Mouse (Mus musculus): Measurements from ENCODE around the gene Ctu2. TPM values are rescaled to one million over a fixed set of nuclear protein-coding genes. Genes with fewer than 3 reads are reported as not detected.

Gene Ctu2
- polyA plus RNA-seq, 1 experiment, result 35.6 TPM

GRCm38 (mm10) chr8:122474951-122475560 lies 887 bp upstream of the Ctu2 start:
- peaks cover 23% of the 10 kb centered on the region for H3K36me3 ChIP-seq (ENCODE audit: control insufficient read depth, insufficient read depth)
- no peak for TF ChIP-seq MYOG (IDR thresholded peaks at IDR 0.05; ENCODE audit: control insufficient read depth, extremely low read depth, insufficient read length)
- TF ChIP-seq FOSL1 (IDR thresholded peaks at IDR 0.05; ENCODE audit: insufficient read depth, low read length, poor library complexity, severe bottlenecking), result no peak
- TF ChIP-seq MYOD1 (IDR thresholded peaks at IDR 0.05; ENCODE audit: control insufficient read depth, insufficient read length, low read depth), result no peak
- no peak for TF ChIP-seq MAX (IDR thresholded peaks at IDR 0.05)
- H3K27me3 ChIP-seq (ENCODE audit: control insufficient read depth, insufficient read depth, insufficient read length), result no peaks in the 10 kb centered on the region
- H3K79me3 ChIP-seq (ENCODE audit: low read depth), result peaks cover 9% of the 10 kb centered on the region
- H3ac ChIP-seq (ENCODE audit: control insufficient read depth, insufficient read length, low read depth), result peak overlapping the region; percentile 100
- peak overlapping the region; percentile 93 for H3K4me3 ChIP-seq (ENCODE audit: insufficient read depth, poor library complexity, severe bottlenecking)
- peaks cover 42% of the 10 kb centered on the region for H3K79me2 ChIP-seq (ENCODE audit: control insufficient read depth, insufficient read depth)

- H3K79me2 ChIP-seq (ENCODE audit: control insufficient read depth, insufficient read depth), result peaks cover 5% of the 10 kb centered on the region
- no peak overlapping the region for H3ac ChIP-seq (ENCODE audit: control insufficient read depth, insufficient read length, low read depth)
- no peak overlapping the region for H3K4me3 ChIP-seq (ENCODE audit: insufficient read depth, poor library complexity, severe bottlenecking)
- H3K36me3 ChIP-seq (ENCODE audit: control insufficient read depth, insufficient read depth), result peaks cover 76% of the 10 kb centered on the region
- no peaks in the 10 kb centered on the region for H3K79me3 ChIP-seq (ENCODE audit: low read depth)
- no peak for TF ChIP-seq FOSL1 (IDR thresholded peaks at IDR 0.05; ENCODE audit: insufficient read depth, low read length, poor library complexity, severe bottlenecking)
- no peak for TF ChIP-seq USF1 (IDR thresholded peaks at IDR 0.05; ENCODE audit: low read depth)
- H3K27me3 ChIP-seq (ENCODE audit: control insufficient read depth, insufficient read depth, insufficient read length), result no peaks in the 10 kb centered on the region
Observed at GRCm38 (mm10) chr8:122482448-122482847, 6.5 kb downstream of the Ctu2 start.

GRCm38 (mm10) chr8:122483877-122484276 lies 7.9 kb downstream of the Ctu2 start:
- Histone ChIP-seq H3K36me3 (ENCODE audit: control insufficient read depth, insufficient read depth) (peaks cover 80% of the 10 kb centered on the region), H3K27me3 (ENCODE audit: control insufficient read depth, insufficient read depth, insufficient read length) (no peaks in the 10 kb centered on the region), H3ac (ENCODE audit: control insufficient read depth, insufficient read length, low read depth) (no peak overlapping the region), H3K79me2 (ENCODE audit: control insufficient read depth, insufficient read depth) (no peaks in the 10 kb centered on the region), H3K79me3 (ENCODE audit: low read depth) (no peaks in the 10 kb centered on the region), H3K4me3 (ENCODE audit: insufficient read depth, poor library complexity, severe bottlenecking) (no peak overlapping the region)
- TF ChIP-seq CEBPB (IDR thresholded peaks at IDR 0.05; ENCODE audit: low read depth), result no peak
- no peak for TF ChIP-seq FOSL1 (IDR thresholded peaks at IDR 0.05; ENCODE audit: insufficient read depth, low read length, poor library complexity, severe bottlenecking)
- TF ChIP-seq MYOG (IDR thresholded peaks at IDR 0.05; ENCODE audit: control insufficient read depth, extremely low read depth, insufficient read length), result no peak
- TF ChIP-seq CTCF (IDR thresholded peaks at IDR 0.05; ENCODE audit: control insufficient read depth, insufficient read depth, insufficient read length), result no peak
- TF ChIP-seq MYOD1 (IDR thresholded peaks at IDR 0.05; ENCODE audit: control insufficient read depth, insufficient read length, low read depth), result no peak
- TF ChIP-seq USF1 (IDR thresholded peaks at IDR 0.05; ENCODE audit: low read depth), result no peak

- Histone ChIP-seq H3ac (ENCODE audit: control insufficient read depth, insufficient read length, low read depth) (no peak overlapping the region), H3K4me3 (ENCODE audit: insufficient read depth, poor library complexity, severe bottlenecking) (no peak overlapping the region), H3K79me2 (ENCODE audit: control insufficient read depth, insufficient read depth) (no peaks in the 10 kb centered on the region), H3K79me3 (ENCODE audit: low read depth) (no peaks in the 10 kb centered on the region), H3K27me3 (ENCODE audit: control insufficient read depth, insufficient read depth, insufficient read length) (no peaks in the 10 kb centered on the region), H3K36me3 (ENCODE audit: control insufficient read depth, insufficient read depth) (peaks cover 82% of the 10 kb centered on the region)
- TF ChIP-seq MAX (IDR thresholded peaks at IDR 0.05), result no peak
- no peak for TF ChIP-seq FOSL1 (IDR thresholded peaks at IDR 0.05; ENCODE audit: insufficient read depth, low read length, poor library complexity, severe bottlenecking)
- peak; percentile 53 for TF ChIP-seq MYOD1 (IDR thresholded peaks at IDR 0.05; ENCODE audit: control insufficient read depth, insufficient read length, low read depth)
Observed at GRCm38 (mm10) chr8:122484831-122485230, 8.9 kb downstream of the Ctu2 start.

GRCm38 (mm10) chr8:122488387-122488786 lies 12.4 kb downstream of the Ctu2 start:
- Histone ChIP-seq H3ac (ENCODE audit: control insufficient read depth, insufficient read length, low read depth) (no peak overlapping the region), H3K27me3 (ENCODE audit: control insufficient read depth, insufficient read depth, insufficient read length) (no peaks in the 10 kb centered on the region), H3K79me3 (ENCODE audit: low read depth) (no peaks in the 10 kb centered on the region), H3K36me3 (ENCODE audit: control insufficient read depth, insufficient read depth) (peaks cover 85% of the 10 kb centered on the region), H3K79me2 (ENCODE audit: control insufficient read depth, insufficient read depth) (no peaks in the 10 kb centered on the region), H3K4me3 (ENCODE audit: insufficient read depth, poor library complexity, severe bottlenecking) (no peak overlapping the region)
- TF ChIP-seq FOSL1 (IDR thresholded peaks at IDR 0.05; ENCODE audit: insufficient read depth, low read length, poor library complexity, severe bottlenecking), result no peak
- TF ChIP-seq CEBPB (IDR thresholded peaks at IDR 0.05; ENCODE audit: low read depth), result no peak
- no peak for TF ChIP-seq CTCF (IDR thresholded peaks at IDR 0.05; ENCODE audit: control insufficient read depth, insufficient read depth, insufficient read length)
- no peak for TF ChIP-seq MYOG (IDR thresholded peaks at IDR 0.05; ENCODE audit: control insufficient read depth, extremely low read depth, insufficient read length)
- no peak for TF ChIP-seq USF1 (IDR thresholded peaks at IDR 0.05; ENCODE audit: low read depth)
- no peak for TF ChIP-seq MYOD1 (IDR thresholded peaks at IDR 0.05; ENCODE audit: control insufficient read depth, insufficient read length, low read depth)
- TF ChIP-seq MAX (IDR thresholded peaks at IDR 0.05), result no peak

GRCm38 (mm10) chr8:122497016-122497734 lies 21.2 kb downstream of the Ctu2 start:
- Histone ChIP-seq H3K79me3 (ENCODE audit: low read depth) (no peaks in the 10 kb centered on the region), H3K4me3 (ENCODE audit: insufficient read depth, poor library complexity, severe bottlenecking) (no peak overlapping the region), H3K27me3 (ENCODE audit: control insufficient read depth, insufficient read depth, insufficient read length) (no peaks in the 10 kb centered on the region), H3K36me3 (ENCODE audit: control insufficient read depth, insufficient read depth) (peaks cover 72% of the 10 kb centered on the region), H3K79me2 (ENCODE audit: control insufficient read depth, insufficient read depth) (no peaks in the 10 kb centered on the region), H3ac (ENCODE audit: control insufficient read depth, insufficient read length, low read depth) (no peak overlapping the region)
- TF ChIP-seq FOSL1 (IDR thresholded peaks at IDR 0.05; ENCODE audit: insufficient read depth, low read length, poor library complexity, severe bottlenecking), result no peak
- no peak for TF ChIP-seq MAX (IDR thresholded peaks at IDR 0.05)
- no peak for TF ChIP-seq MYOD1 (IDR thresholded peaks at IDR 0.05; ENCODE audit: control insufficient read depth, insufficient read length, low read depth)
- no peak for TF ChIP-seq MYOG (IDR thresholded peaks at IDR 0.05; ENCODE audit: control insufficient read depth, extremely low read depth, insufficient read length)
- TF ChIP-seq CTCF (IDR thresholded peaks at IDR 0.05; ENCODE audit: control insufficient read depth, insufficient read depth, insufficient read length), result no peak
- no peak for TF ChIP-seq USF1 (IDR thresholded peaks at IDR 0.05; ENCODE audit: low read depth)
